Mouse (Mus musculus) limb, embryonic 13.5 days (tissue): ENCODE data around the gene Cdk5rap1. TPM values are rescaled to one million over a fixed set of nuclear protein-coding genes. Genes with fewer than 3 reads are reported as not detected.
"Not testable (repeated sequence)": the region's sequence is repeated elsewhere in the genome, so short reads cannot be mapped to it uniquely, and the experiment has no call there.

Experiments used
- ATAC-seq: fragments of 200-750 bp; cut with Nextera tagmentation; 2 replicates; pipeline ENCODE4 v1.8.0; 2017; ENCODE audit warnings: low read depth, moderate number of reproducible peaks, moderate TSS enrichment; ENCODE audit not compliant: low FRiP score
- H3K27ac ChIP-seq: fragments of 300-500 bp; sonication (generic); 2 replicates; pipeline ENCODE4 v1.5.1; 2015; ENCODE audit warnings: inconsistent platforms, mild to moderate bottlenecking, moderate library complexity
- H3K27me3 ChIP-seq: fragments of 300-500 bp; sonication (generic); 2 replicates; pipeline ENCODE4 v1.6.1; 2015; ENCODE audit warnings: mild to moderate bottlenecking, inconsistent platforms
- H3K36me3 ChIP-seq: fragments of 300-500 bp; sonication (generic); 2 replicates; pipeline ENCODE4 v1.6.1; 2015; ENCODE audit warnings: inconsistent platforms, mild to moderate bottlenecking, moderate library complexity
- H3K4me1 ChIP-seq: fragments of 300-500 bp; sonication (generic); 2 replicates; pipeline ENCODE4 v1.6.1; 2015; ENCODE audit warnings: inconsistent platforms
- H3K4me2 ChIP-seq: fragments of 300-500 bp; sonication (generic); replicated peaks from 2 replicates; pipeline ENCODE4 v1.6.1; 2015; ENCODE audit warnings: inconsistent platforms, mild to moderate bottlenecking, moderate library complexity
- H3K4me3 ChIP-seq: fragments of 300-500 bp; sonication (generic); 2 replicates; pipeline ENCODE4 v1.5.1; 2015; ENCODE audit warnings: moderate library complexity, mild to moderate bottlenecking, inconsistent platforms
- H3K9ac ChIP-seq: fragments of 300-500 bp; sonication (generic); 2 replicates; pipeline ENCODE4 v1.6.1; 2015; ENCODE audit warnings: mild to moderate bottlenecking, inconsistent platforms
- H3K9me3 ChIP-seq: fragments of 300-500 bp; sonication (generic); 2 replicates; pipeline ENCODE4 v1.6.1; 2016; ENCODE audit warnings: inconsistent platforms
- WGBS: fragments of 180-500 bp; shearing (Covaris S2); methylation state at CpG from one replicate; pipeline ENCODE4 v1.1.7; 2015; 5-methylcytosine and 5-hydroxymethylcytosine counted together
- polyA plus RNA-seq: library from polyadenylated mRNA; unstranded; fragments of >200 nt; fragmentation: Nextera tagmentation; extraction: Ambion mirVana; gene quantifications from 2 replicates; pipeline ENCODE4 v1.2.1, GENCODE M21; 2015

Gene Cdk5rap1
- polyA plus RNA-seq, 1 experiment from 2014 or later: 19.6 TPM

DNA sequence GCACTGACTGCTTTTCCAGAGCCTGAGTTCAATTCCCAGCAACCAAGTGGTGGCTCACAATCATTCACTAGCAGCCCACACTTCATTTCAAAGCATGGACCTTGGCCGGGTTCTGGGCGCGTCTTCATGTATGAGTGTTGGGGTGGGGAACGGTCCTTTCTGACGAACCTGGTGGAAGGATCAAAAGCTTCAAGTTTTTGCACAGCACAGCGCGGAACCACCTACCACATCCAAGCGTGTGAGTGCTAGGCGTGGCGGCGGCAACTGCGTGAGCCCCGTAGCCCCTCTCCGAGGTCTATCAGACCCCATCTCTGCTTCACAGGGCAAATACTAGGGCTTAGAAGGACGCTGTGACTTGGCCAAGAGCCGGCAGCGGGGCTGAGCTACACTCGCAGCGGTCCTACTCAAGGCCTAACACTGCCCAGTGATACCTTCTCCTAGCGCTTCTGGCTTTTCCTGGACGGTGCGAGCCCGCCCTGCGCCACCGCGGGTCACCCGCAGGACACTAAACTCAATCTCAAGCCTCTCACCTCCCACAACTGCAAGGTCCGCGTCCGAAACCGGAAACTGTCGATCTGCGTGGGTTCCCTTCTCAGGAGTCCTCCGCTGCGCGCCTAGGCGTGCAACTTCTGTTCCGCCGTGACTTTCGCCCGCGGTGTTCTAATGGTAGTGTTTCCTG is 520 bp downstream of the Cdk5rap1 start:
- Histone ChIP-seq H3K27ac (peak overlapping the region; percentile 93), H3K9me3 (no peaks in the 10 kb centered on the region), H3K9ac (peak overlapping the region; percentile 94), H3K4me2 (peak overlapping the region; percentile 75), H3K4me3 (peak overlapping the region; percentile 83), H3K36me3 (peaks cover 19% of the 10 kb centered on the region), H3K27me3 (no peaks in the 10 kb centered on the region), H3K4me1 (peaks cover 4% of the 10 kb centered on the region; the same call in 1 of the 2 replicates)
- 0% methylated on average over 42 of the region's 42 CpGs for WGBS
- ATAC-seq: peak; percentile 92

- H3K27ac ChIP-seq: no peak overlapping the region
- H3K4me1 ChIP-seq: no peaks in the 10 kb centered on the region
- peaks cover 57% of the 10 kb centered on the region for H3K36me3 ChIP-seq
- 92% methylated on average over 1 of the region's 1 CpGs for WGBS
- H3K9ac ChIP-seq: no peak overlapping the region
- ATAC-seq: no peak
- H3K4me3 ChIP-seq: no peak overlapping the region
- H3K9me3 ChIP-seq: no peaks in the 10 kb centered on the region
- no peaks in the 10 kb centered on the region for H3K27me3 ChIP-seq
- no peak overlapping the region for H3K4me2 ChIP-seq
These were observed 5.3 kb downstream of the Cdk5rap1 start for GRCm38 (mm10) chr2:154367510-154367909.

- not testable (repeated sequence) for H3K27me3 ChIP-seq, H3K4me1 ChIP-seq, H3K9me3 ChIP-seq, ATAC-seq
- peaks cover 35% of the 10 kb centered on the region for H3K36me3 ChIP-seq
- H3K9ac ChIP-seq: peak overlapping the region; percentile 56
- peak overlapping the region; percentile 40 for H3K4me3 ChIP-seq
- H3K27ac ChIP-seq: peak overlapping the region; percentile 44; the same call in 1 of the 2 replicates
- peak overlapping the region; percentile 52 for H3K4me2 ChIP-seq
- WGBS: 68% methylated on average over 14 of the region's 19 CpGs
These were observed 18.8 kb downstream of the Cdk5rap1 start for GRCm38 (mm10) chr2:154354000-154354425.

DNA sequence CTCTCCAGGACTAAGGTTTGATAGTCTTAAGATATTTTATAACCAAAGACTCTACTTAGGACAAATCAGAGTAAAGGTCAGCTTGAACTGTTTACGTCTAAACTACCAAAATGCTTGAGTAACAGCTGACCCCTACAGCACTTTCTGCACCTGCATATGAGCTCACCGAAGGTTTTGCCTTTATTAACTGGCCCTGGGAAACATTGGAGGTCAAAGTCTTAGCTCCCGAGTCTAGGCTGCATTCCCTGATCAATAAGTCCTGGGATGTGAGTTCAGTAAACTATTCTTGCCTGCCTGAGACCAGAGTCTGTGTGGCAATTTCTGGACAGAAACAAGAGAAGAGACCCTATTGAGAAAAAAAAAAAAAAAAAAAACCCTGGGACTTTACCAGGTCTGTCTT is 24.7 kb downstream of the Cdk5rap1 start:
- Histone ChIP-seq H3K27me3 (no peaks in the 10 kb centered on the region), H3K4me3 (no peak overlapping the region), H3K4me1 (no peaks in the 10 kb centered on the region), H3K27ac (no peak overlapping the region), H3K4me2 (no peak overlapping the region), H3K9ac (no peak overlapping the region), H3K9me3 (no peaks in the 10 kb centered on the region), H3K36me3 (peaks cover 65% of the 10 kb centered on the region)
- 91% methylated on average over 3 of the region's 3 CpGs for WGBS
- no peak for ATAC-seq

DNA sequence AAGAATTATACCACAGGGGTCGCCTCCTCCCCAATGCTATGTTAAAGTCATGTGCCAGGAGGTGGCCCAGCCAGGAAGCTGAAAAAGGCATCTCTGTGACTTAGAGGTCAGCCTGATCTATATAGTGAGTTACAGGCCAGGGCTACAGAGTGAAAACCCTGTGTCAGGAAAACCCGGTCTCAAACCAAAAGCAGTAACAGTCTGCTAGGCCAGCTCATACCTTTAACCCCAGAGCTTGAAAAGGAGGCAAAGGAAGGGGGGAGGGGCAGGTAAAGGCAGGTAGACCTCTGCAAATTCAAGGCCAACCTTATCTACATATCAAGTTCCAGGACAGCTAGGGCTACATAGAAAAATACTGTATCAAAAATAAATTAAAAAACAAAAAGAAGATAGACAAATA is 33.5 kb downstream of the Cdk5rap1 start:
- no peak overlapping the region for H3K27ac ChIP-seq
- no peaks in the 10 kb centered on the region for H3K27me3 ChIP-seq
- H3K9ac ChIP-seq: no peak overlapping the region
- peaks cover 52% of the 10 kb centered on the region for H3K36me3 ChIP-seq
- no peak overlapping the region for H3K4me3 ChIP-seq
- 68% methylated on average over 2 of the region's 2 CpGs for WGBS
- H3K4me2 ChIP-seq: no peak overlapping the region
- no peaks in the 10 kb centered on the region for H3K9me3 ChIP-seq
- H3K4me1 ChIP-seq: no peaks in the 10 kb centered on the region
- ATAC-seq: no peak

DNA sequence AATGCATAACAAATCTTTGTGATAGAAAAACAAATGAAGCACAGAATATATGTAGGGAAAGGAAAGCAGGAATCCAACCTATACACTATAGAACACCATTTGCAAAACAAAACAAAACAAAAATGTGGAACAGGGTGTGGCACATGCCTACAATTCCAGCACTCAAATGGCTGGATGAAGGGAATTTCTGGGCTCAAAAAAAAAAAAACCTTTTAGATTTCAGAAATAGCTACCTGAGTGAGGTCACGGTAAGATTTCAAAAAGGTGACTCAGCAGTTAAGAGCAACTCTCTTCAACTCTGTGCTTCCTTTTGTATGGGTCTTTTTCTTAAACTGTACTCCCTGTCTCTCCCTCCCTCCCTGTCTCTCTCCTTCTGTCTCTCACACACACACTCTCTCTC is 34.6 kb downstream of the Cdk5rap1 start:
- H3K4me2 ChIP-seq: no peak overlapping the region
- no peak overlapping the region for H3K4me3 ChIP-seq
- no peaks in the 10 kb centered on the region for H3K27me3 ChIP-seq
- H3K9ac ChIP-seq: no peak overlapping the region
- H3K27ac ChIP-seq: no peak overlapping the region
- no peaks in the 10 kb centered on the region for H3K9me3 ChIP-seq
- ATAC-seq: no peak
- H3K36me3 ChIP-seq: peaks cover 52% of the 10 kb centered on the region
- H3K4me1 ChIP-seq: no peaks in the 10 kb centered on the region
- WGBS: 70% methylated on average over 1 of the region's 1 CpGs

- no peak for ATAC-seq
- no peak overlapping the region for H3K9ac ChIP-seq
- peaks cover 28% of the 10 kb centered on the region for H3K36me3 ChIP-seq
- H3K4me3 ChIP-seq: no peak overlapping the region
- no peaks in the 10 kb centered on the region for H3K4me1 ChIP-seq
- 84% methylated on average over 4 of the region's 4 CpGs for WGBS
- H3K9me3 ChIP-seq: no peaks in the 10 kb centered on the region
- H3K4me2 ChIP-seq: no peak overlapping the region
- H3K27me3 ChIP-seq: no peaks in the 10 kb centered on the region
- no peak overlapping the region for H3K27ac ChIP-seq
These were observed 37.2 kb downstream of the Cdk5rap1 start for GRCm38 (mm10) chr2:154335572-154335971.

- Histone ChIP-seq H3K9ac (no peak overlapping the region), H3K4me3 (no peak overlapping the region), H3K27ac (no peak overlapping the region), H3K9me3 (no peaks in the 10 kb centered on the region), H3K4me2 (no peak overlapping the region), H3K36me3 (no peaks in the 10 kb centered on the region), H3K4me1 (no peaks in the 10 kb centered on the region), H3K27me3 (no peaks in the 10 kb centered on the region)
- ATAC-seq: no peak
- WGBS: 87% methylated on average over 3 of the region's 3 CpGs
These were observed 46.0 kb downstream of the Cdk5rap1 start for GRCm38 (mm10) chr2:154326852-154327251.

- WGBS: 74% methylated on average over 5 of the region's 5 CpGs
These were observed 59.0 kb downstream of the Cdk5rap1 start for GRCm38 (mm10) chr2:154313771-154314170.

DNA sequence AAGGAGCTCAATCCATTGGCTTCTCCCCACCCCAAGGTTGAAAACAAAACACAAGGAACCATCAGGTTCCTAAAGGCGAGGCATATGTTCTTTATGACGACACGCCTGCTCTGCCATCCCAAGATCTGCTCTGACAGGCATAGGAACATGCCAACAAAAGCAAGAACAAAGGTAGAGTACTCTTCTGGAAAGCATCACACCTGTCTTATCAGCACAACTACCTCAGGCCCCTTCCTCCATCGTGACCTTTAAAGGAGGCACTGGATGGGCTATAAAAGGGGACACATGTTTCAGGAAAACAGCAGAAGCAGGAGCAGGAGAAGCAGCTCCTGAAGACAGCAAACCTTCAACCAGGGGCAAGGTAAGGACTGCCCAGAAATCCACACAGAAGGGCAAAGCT is 65.9 kb downstream of the Cdk5rap1 start, which contains the start of gene Bpifb9b:
Gene Bpifb9b (plus strand): TSS at position 301 of the 400 bp plus-strand sequence.
- not testable (repeated sequence) for H3K9ac ChIP-seq, H3K36me3 ChIP-seq, H3K9me3 ChIP-seq, H3K4me1 ChIP-seq, H3K4me3 ChIP-seq, H3K27ac ChIP-seq, H3K27me3 ChIP-seq, H3K4me2 ChIP-seq, ATAC-seq
- WGBS: 75% methylated on average over 4 of the region's 4 CpGs

More at GRCm38 (mm10) chr2:154313771-154314170, 59.0 kb downstream of the Cdk5rap1 start:
- not testable (repeated sequence) for H3K27ac ChIP-seq, H3K9me3 ChIP-seq, H3K4me3 ChIP-seq, H3K27me3 ChIP-seq, ATAC-seq, H3K9ac ChIP-seq, H3K36me3 ChIP-seq, H3K4me2 ChIP-seq, H3K4me1 ChIP-seq

GRCm38 (mm10) chr2:154304604-154305003 is 68.2 kb downstream of the Cdk5rap1 start:
- not testable (repeated sequence) for H3K27me3 ChIP-seq, H3K4me3 ChIP-seq, ATAC-seq, H3K9ac ChIP-seq, H3K36me3 ChIP-seq, H3K27ac ChIP-seq, H3K9me3 ChIP-seq, H3K4me2 ChIP-seq, H3K4me1 ChIP-seq
- WGBS: 89% methylated on average over 1 of the region's 3 CpGs

DNA sequence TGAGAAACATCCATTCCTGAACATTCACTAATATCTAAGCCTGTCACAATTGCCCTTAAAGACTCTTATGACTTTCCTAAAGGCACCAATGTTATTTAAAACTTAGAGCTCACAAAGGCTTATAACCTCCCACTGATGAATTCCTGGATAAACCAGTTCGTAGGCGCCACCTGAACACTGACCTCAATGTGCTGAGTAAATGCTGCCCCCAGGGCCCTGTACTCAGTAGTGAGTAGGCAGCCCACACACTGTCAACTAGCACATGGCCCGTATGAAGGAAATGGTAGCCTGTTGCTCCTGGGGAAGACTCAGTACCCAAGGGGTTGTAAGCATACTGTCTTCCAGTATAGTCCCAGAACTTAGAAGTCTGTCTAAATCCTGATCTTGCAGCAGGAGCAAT is 71.0 kb downstream of the Cdk5rap1 start:
- Histone ChIP-seq H3K4me2 (no peak overlapping the region), H3K4me3 (no peak overlapping the region), H3K9me3 (no peaks in the 10 kb centered on the region), H3K36me3 (no peaks in the 10 kb centered on the region), H3K4me1 (no peaks in the 10 kb centered on the region), H3K27ac (no peak overlapping the region), H3K27me3 (no peaks in the 10 kb centered on the region), H3K9ac (no peak overlapping the region)
- WGBS: 78% methylated on average over 3 of the region's 3 CpGs
- ATAC-seq: no peak

DNA sequence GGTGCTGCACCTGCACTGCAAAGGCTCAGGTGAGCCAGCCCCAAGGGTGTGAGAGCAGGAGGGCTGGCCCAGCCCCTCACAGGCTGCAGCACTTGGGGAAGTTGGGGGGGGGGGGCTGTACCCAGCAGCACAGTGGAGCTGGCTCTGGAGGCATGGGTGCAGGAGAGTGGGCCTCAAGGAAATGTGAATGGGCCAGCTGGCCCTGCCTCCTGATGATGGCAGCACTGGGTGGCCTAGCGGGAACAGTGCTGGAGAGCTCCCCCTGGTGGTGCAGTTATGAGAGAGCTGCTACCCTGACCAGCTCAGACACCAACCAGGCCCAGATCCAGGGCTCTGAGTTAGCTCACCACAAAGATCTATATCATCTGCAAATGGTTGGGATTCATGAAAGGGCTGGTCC is 72.3 kb downstream of the Cdk5rap1 start:
- H3K4me2 ChIP-seq: no peak overlapping the region
- WGBS: 15% methylated on average over 1 of the region's 1 CpGs

More for the DNA sequence above, 72.3 kb downstream of the Cdk5rap1 start:
- no peaks in the 10 kb centered on the region for H3K36me3 ChIP-seq
- no peaks in the 10 kb centered on the region for H3K4me1 ChIP-seq
- no peak overlapping the region for H3K9ac ChIP-seq
- peak; percentile 24; the same call in 1 of the 2 replicates for ATAC-seq
- no peak overlapping the region for H3K4me3 ChIP-seq
- no peaks in the 10 kb centered on the region for H3K27me3 ChIP-seq
- no peaks in the 10 kb centered on the region for H3K9me3 ChIP-seq
- no peak overlapping the region for H3K27ac ChIP-seq
